Mouse (Mus musculus): ENCODE data around the gene Farp2.
"Not testable (repeated sequence)": the region's sequence is repeated elsewhere in the genome, so short reads cannot be mapped to it uniquely, and the experiment has no call there.

Farp2 gene

GRCm38 (mm10) chr1:93635091-93635579 lies 123.3 kb downstream of the Farp2 start:
- no peak for DNase-seq (ENCODE audit: low spot score)

GRCm38 (mm10) chr1:93635580-93636192 lies 123.8 kb downstream of the Farp2 start:
- peak; percentile 100 for DNase-seq (ENCODE audit: low spot score)

GRCm38 (mm10) chr1:93636211-93636897 lies 124.5 kb downstream of the Farp2 start:
- no peak for DNase-seq (ENCODE audit: low spot score)

- DNase-seq (ENCODE audit: low spot score): no peak
Measured at GRCm38 (mm10) chr1:93641978-93642377, 130.1 kb downstream of the Farp2 start.

- DNase-seq (ENCODE audit: low spot score): no peak
Measured at GRCm38 (mm10) chr1:93642692-93643091, 130.8 kb downstream of the Farp2 start.

GRCm38 (mm10) chr1:93649604-93650172 lies 137.8 kb downstream of the Farp2 start:
- no peak for DNase-seq (ENCODE audit: low spot score)

- DNase-seq (ENCODE audit: low spot score): no peak
Measured at GRCm38 (mm10) chr1:93654275-93654674, 142.4 kb downstream of the Farp2 start.

GRCm38 (mm10) chr1:93654798-93655197 lies 142.9 kb downstream of the Farp2 start:
- DNase-seq (ENCODE audit: low spot score): no peak

- no peak for DNase-seq (ENCODE audit: low spot score)
Measured at GRCm38 (mm10) chr1:93656325-93657024, 144.6 kb downstream of the Farp2 start.

GRCm38 (mm10) chr1:93657025-93657360 lies 145.1 kb downstream of the Farp2 start:
- no peak for DNase-seq (ENCODE audit: low spot score)

GRCm38 (mm10) chr1:93658559-93658958 lies 146.7 kb downstream of the Farp2 start, which contains the start of gene Stk25:
Gene Stk25 (minus strand): TSS chr1:93658659.
- DNase-seq (ENCODE audit: low spot score): not testable (repeated sequence)

GRCm38 (mm10) chr1:93667760-93668400 lies 156.0 kb downstream of the Farp2 start:
- DNase-seq (ENCODE audit: low spot score): no peak

- DNase-seq (ENCODE audit: low spot score): no peak
Measured at GRCm38 (mm10) chr1:93668791-93669548, 157.1 kb downstream of the Farp2 start.

- DNase-seq (ENCODE audit: low spot score): no peak
Measured at GRCm38 (mm10) chr1:93669941-93670340, 158.1 kb downstream of the Farp2 start.

Measured in left cerebral cortex, adult 11 months (tissue).